Mouse (Mus musculus) heart, postnatal 4 days (tissue): ENCODE measurements around the gene Prmt1. TPM values are rescaled to one million over a fixed set of nuclear protein-coding genes. Genes with fewer than 3 reads are reported as not detected.
A peak's percentile ranks its signal among the peaks of the same experiment; 100 is the strongest.
"Not testable (repeated sequence)": the region's sequence is repeated elsewhere in the genome, so short reads cannot be mapped to it uniquely, and the experiment has no call there.

ENCODE experiments used
- DNase-seq: peaks from one replicate; pipeline ENCODE4 v3.0.0; 2021
- total RNA-seq, 2 experiments: library from RNA; stranded (reverse); gene quantifications; 2 replicates each; pipeline ENCODE4 v1.2.3; 2021

Gene Prmt1
- 100 to 1,000 TPM; 306 to 324 TPM for total RNA-seq

- DNase-seq, result peak; percentile 97
These were observed at the start of gene Prmt1 for GRCm38 (mm10) chr7:44986192-44986878. Gene Prmt1, minus strand, starts transcription at chr7:44986568.

- DNase-seq, result no peak
These were observed 49.3 kb upstream of the Prmt1 start for GRCm38 (mm10) chr7:45035631-45036030.

- DNase-seq, result no peak
These were observed 47.5 kb upstream of the Prmt1 start for GRCm38 (mm10) chr7:45033722-45034359.

- no peak for DNase-seq
These were observed 44.5 kb upstream of the Prmt1 start for GRCm38 (mm10) chr7:45030857-45031256.

- no peak for DNase-seq
These were observed 43.6 kb upstream of the Prmt1 start for GRCm38 (mm10) chr7:45029995-45030394.

GRCm38 (mm10) chr7:45028351-45028750, 42.0 kb upstream of the Prmt1 start:
- no peak for DNase-seq

GRCm38 (mm10) chr7:45027761-45028160, 41.4 kb upstream of the Prmt1 start:
- no peak for DNase-seq

- DNase-seq, result no peak
These were observed 39.9 kb upstream of the Prmt1 start for GRCm38 (mm10) chr7:45026256-45026655.

- DNase-seq, result no peak
These were observed 39.3 kb upstream of the Prmt1 start for GRCm38 (mm10) chr7:45025601-45026220.

- no peak for DNase-seq
These were observed 38.2 kb upstream of the Prmt1 start for GRCm38 (mm10) chr7:45024281-45025248.

GRCm38 (mm10) chr7:45023711-45024110, 37.3 kb upstream of the Prmt1 start:
- DNase-seq, result not testable (repeated sequence)

- no peak for DNase-seq
These were observed 33.9 kb upstream of the Prmt1 start for GRCm38 (mm10) chr7:45020225-45020624.

- peak; percentile 71 for DNase-seq
These were observed 32.7 kb upstream of the Prmt1 start for GRCm38 (mm10) chr7:45019031-45019571.

- peak; percentile 95 for DNase-seq
These were observed 31.1 kb upstream of the Prmt1 start, which contains the start of gene Rras for GRCm38 (mm10) chr7:45017242-45018061. Gene Rras, plus strand, starts transcription at chr7:45017961.

- DNase-seq, result no peak
These were observed 30.4 kb upstream of the Prmt1 start for GRCm38 (mm10) chr7:45016761-45017160.

- DNase-seq, result peak; percentile 99
These were observed 29.7 kb upstream of the Prmt1 start, which contains the start of gene Scaf1 for GRCm38 (mm10) chr7:45015957-45016612. Gene Scaf1, minus strand, starts transcription at chr7:45016363.

GRCm38 (mm10) chr7:45015344-45015956, 29.1 kb upstream of the Prmt1 start:
- no peak for DNase-seq

GRCm38 (mm10) chr7:45014096-45014451, 27.7 kb upstream of the Prmt1 start:
- no peak for DNase-seq

GRCm38 (mm10) chr7:45013366-45014095, 27.2 kb upstream of the Prmt1 start:
- DNase-seq, result no peak
